Mouse (Mus musculus): ENCODE measurements around the gene Eml6. TPM values are rescaled to one million over a fixed set of nuclear protein-coding genes. Genes with fewer than 3 reads are reported as not detected.

Gene Eml6
- total and polyA plus RNA-seq, 2 experiments from 2014 or later = 2.7 to 24.2 TPM

- no peak overlapping the region for H3K4me2 ChIP-seq (ENCODE audit: low read depth)
- no peak for ATAC-seq
- H3K4me1 ChIP-seq (ENCODE audit: insufficient read depth) = peaks cover 17% of the 10 kb centered on the region
- H3K9ac ChIP-seq = no peak overlapping the region
- no peak overlapping the region for H3K4me3 ChIP-seq (ENCODE audit: low read depth, low read length)
- no peak for TF ChIP-seq CTCF (IDR thresholded peaks at IDR 0.05; ENCODE audit: low read depth)
- WGBS = 89% methylated on average over 2 of the region's 2 CpGs
- no peaks in the 10 kb centered on the region for H3K36me3 ChIP-seq (ENCODE audit: insufficient read depth)
- no peaks in the 10 kb centered on the region for H3K9me3 ChIP-seq (ENCODE audit: low read length)
- no peaks in the 10 kb centered on the region for H3K27me3 ChIP-seq (ENCODE audit: insufficient read depth, low read length)
- no peak overlapping the region for H3K27ac ChIP-seq (ENCODE audit: low read depth, low read length)
- DNase-seq = no peak
Observed at GRCm38 (mm10) chr11:29790796-29791195, 235.0 kb downstream of the Eml6 start.

- WGBS = 45% methylated on average over 6 of the region's 6 CpGs
- H3K4me2 ChIP-seq (ENCODE audit: low read depth) = no peak overlapping the region
- H3K27ac ChIP-seq (ENCODE audit: low read depth, low read length) = peak overlapping the region; percentile 81
- TF ChIP-seq CTCF (IDR thresholded peaks at IDR 0.05; ENCODE audit: low read depth) = no peak
- DNase-seq (peak; percentile 88), ATAC-seq (peak; percentile 99)
- H3K36me3 ChIP-seq (ENCODE audit: insufficient read depth) = no peaks in the 10 kb centered on the region
- no peaks in the 10 kb centered on the region for H3K9me3 ChIP-seq (ENCODE audit: low read length)
- no peaks in the 10 kb centered on the region for H3K27me3 ChIP-seq (ENCODE audit: insufficient read depth, low read length)
- peaks cover 12% of the 10 kb centered on the region for H3K4me1 ChIP-seq (ENCODE audit: insufficient read depth)
- H3K4me3 ChIP-seq (ENCODE audit: low read depth, low read length) = no peak overlapping the region
- H3K9ac ChIP-seq = no peak overlapping the region
Observed at GRCm38 (mm10) chr11:29788921-29789638, 236.8 kb downstream of the Eml6 start.

GRCm38 (mm10) chr11:29788499-29788898 lies 237.3 kb downstream of the Eml6 start:
- H3K4me1 ChIP-seq (ENCODE audit: insufficient read depth) = peaks cover 12% of the 10 kb centered on the region
- no peak overlapping the region for H3K9ac ChIP-seq
- no peak overlapping the region for H3K4me2 ChIP-seq (ENCODE audit: low read depth)
- H3K4me3 ChIP-seq (ENCODE audit: low read depth, low read length) = no peak overlapping the region
- TF ChIP-seq CTCF (IDR thresholded peaks at IDR 0.05; ENCODE audit: low read depth) = no peak
- peaks cover under 1% of the 10 kb centered on the region; the same call in 1 of the 2 replicates for H3K36me3 ChIP-seq (ENCODE audit: insufficient read depth)
- DNase-seq (no peak), ATAC-seq (peak; percentile 25)
- H3K27me3 ChIP-seq (ENCODE audit: insufficient read depth, low read length) = no peaks in the 10 kb centered on the region
- H3K27ac ChIP-seq (ENCODE audit: low read depth, low read length) = peak overlapping the region; percentile 81; the same call in 1 of the 2 replicates
- WGBS = 6% methylated on average over 1 of the region's 1 CpGs
- no peaks in the 10 kb centered on the region for H3K9me3 ChIP-seq (ENCODE audit: low read length)

- Histone ChIP-seq H3K4me2 (ENCODE audit: low read depth) (no peak overlapping the region), H3K9me3 (ENCODE audit: low read length) (no peaks in the 10 kb centered on the region), H3K9ac (no peak overlapping the region), H3K27me3 (ENCODE audit: insufficient read depth, low read length) (no peaks in the 10 kb centered on the region), H3K4me3 (ENCODE audit: low read depth, low read length) (no peak overlapping the region), H3K4me1 (ENCODE audit: insufficient read depth) (peaks cover 12% of the 10 kb centered on the region), H3K27ac (ENCODE audit: low read depth, low read length) (no peak overlapping the region), H3K36me3 (ENCODE audit: insufficient read depth) (peaks cover 7% of the 10 kb centered on the region; the same call in 1 of the 2 replicates)
- no peak for TF ChIP-seq CTCF (IDR thresholded peaks at IDR 0.05; ENCODE audit: low read depth)
- WGBS = 33% methylated on average over 5 of the region's 5 CpGs
- DNase-seq (no peak), ATAC-seq (no peak)
Observed at GRCm38 (mm10) chr11:29787473-29787872, 238.4 kb downstream of the Eml6 start.

GRCm38 (mm10) chr11:29786583-29787219 lies 239.1 kb downstream of the Eml6 start:
- Histone ChIP-seq H3K9ac (no peak overlapping the region), H3K4me3 (ENCODE audit: low read depth, low read length) (no peak overlapping the region), H3K9me3 (ENCODE audit: low read length) (no peaks in the 10 kb centered on the region), H3K4me2 (ENCODE audit: low read depth) (no peak overlapping the region), H3K36me3 (ENCODE audit: insufficient read depth) (peaks cover 7% of the 10 kb centered on the region; the same call in 1 of the 2 replicates), H3K27ac (ENCODE audit: low read depth, low read length) (no peak overlapping the region), H3K4me1 (ENCODE audit: insufficient read depth) (peaks cover 12% of the 10 kb centered on the region), H3K27me3 (ENCODE audit: insufficient read depth, low read length) (no peaks in the 10 kb centered on the region)
- no peak for TF ChIP-seq CTCF (IDR thresholded peaks at IDR 0.05; ENCODE audit: low read depth)
- no peak for ATAC-seq
- DNase-seq = no peak
- WGBS = 76% methylated on average over 6 of the region's 6 CpGs

GRCm38 (mm10) chr11:29779409-29780026 lies 246.3 kb downstream of the Eml6 start:
- Histone ChIP-seq H3K9me3 (ENCODE audit: low read length) (no peaks in the 10 kb centered on the region), H3K9ac (no peak overlapping the region), H3K4me3 (ENCODE audit: low read depth, low read length) (no peak overlapping the region), H3K27ac (ENCODE audit: low read depth, low read length) (no peak overlapping the region), H3K4me1 (ENCODE audit: insufficient read depth) (no peaks in the 10 kb centered on the region), H3K36me3 (ENCODE audit: insufficient read depth) (peaks cover 7% of the 10 kb centered on the region; the same call in 1 of the 2 replicates), H3K27me3 (ENCODE audit: insufficient read depth, low read length) (no peaks in the 10 kb centered on the region), H3K4me2 (ENCODE audit: low read depth) (no peak overlapping the region)
- ATAC-seq = no peak
- 33% methylated on average over 2 of the region's 2 CpGs for WGBS
- TF ChIP-seq CTCF (IDR thresholded peaks at IDR 0.05; ENCODE audit: low read depth) = no peak
- DNase-seq = no peak

GRCm38 (mm10) chr11:29778936-29779335 lies 246.9 kb downstream of the Eml6 start:
- Histone ChIP-seq H3K4me3 (ENCODE audit: low read depth, low read length) (no peak overlapping the region), H3K9me3 (ENCODE audit: low read length) (no peaks in the 10 kb centered on the region), H3K27me3 (ENCODE audit: insufficient read depth, low read length) (no peaks in the 10 kb centered on the region), H3K27ac (ENCODE audit: low read depth, low read length) (no peak overlapping the region), H3K4me2 (ENCODE audit: low read depth) (no peak overlapping the region), H3K4me1 (ENCODE audit: insufficient read depth) (no peaks in the 10 kb centered on the region), H3K9ac (no peak overlapping the region), H3K36me3 (ENCODE audit: insufficient read depth) (peaks cover 7% of the 10 kb centered on the region; the same call in 1 of the 2 replicates)
- WGBS = 54% methylated on average over 3 of the region's 3 CpGs
- DNase-seq (no peak), ATAC-seq (no peak)
- TF ChIP-seq CTCF (IDR thresholded peaks at IDR 0.05; ENCODE audit: low read depth) = no peak

Measured in forebrain, postnatal 0 days (tissue).